Mouse (Mus musculus) ES-Bruce4 (cell line): Measurements from ENCODE around the gene Glis3. TPM values are rescaled to one million over a fixed set of nuclear protein-coding genes. Genes with fewer than 3 reads are reported as not detected.
A peak's percentile ranks its signal among the peaks of the same experiment; 100 is the strongest.

Source experiments
- H3K27ac ChIP-seq: 2 replicates; pipeline ENCODE4 v1.5.1; 2012; ENCODE audit warnings: low read length, inconsistent platforms; ENCODE audit not compliant: insufficient read depth
- H3K27me3 ChIP-seq: 2 replicates; pipeline ENCODE4 v1.6.1; 2012; ENCODE audit warnings: mild to moderate bottlenecking, low read length, inconsistent platforms; ENCODE audit not compliant: control insufficient read depth, poor library complexity, insufficient read depth, severe bottlenecking
- H3K36me3 ChIP-seq: 2 replicates; pipeline ENCODE4 v1.6.1; 2012; ENCODE audit warnings: inconsistent platforms, mild to moderate bottlenecking, low read length, moderate library complexity; ENCODE audit not compliant: control insufficient read depth, poor library complexity, insufficient read depth, severe bottlenecking
- H3K4me1 ChIP-seq: one replicate; pipeline ENCODE4 v1.8.1; 2011; ENCODE audit warnings: low read length; ENCODE audit not compliant: control insufficient read depth, insufficient read depth
- H3K4me3 ChIP-seq: 2 replicates; pipeline ENCODE4 v1.5.1; 2011; ENCODE audit warnings: low read depth, mild to moderate bottlenecking, low read length
- H3K9ac ChIP-seq: 2 replicates; pipeline ENCODE4 v1.6.1; 2012; ENCODE audit warnings: low read depth, mild to moderate bottlenecking, inconsistent platforms; ENCODE audit not compliant: poor library complexity, severe bottlenecking
- H3K9me3 ChIP-seq: replicated peaks from 2 replicates; pipeline ENCODE4 v1.6.1; 2012; ENCODE audit warnings: mild to moderate bottlenecking, low read length, inconsistent platforms; ENCODE audit not compliant: control insufficient read depth, poor library complexity, insufficient read depth, severe bottlenecking
- CTCF ChIP-seq: IDR thresholded peaks from one replicate; pipeline ENCODE4 v1.8.1; 2011; ENCODE audit warnings: low read depth, low read length
- EP300 ChIP-seq: IDR thresholded peaks from 2 replicates; pipeline ENCODE4 v1.6.1; 2011; ENCODE audit warnings: low read depth, low read length; ENCODE audit not compliant: insufficient read depth
- POLR2A ChIP-seq: IDR thresholded peaks from one replicate; pipeline ENCODE4 v1.8.1; 2011; ENCODE audit warnings: low read length; ENCODE audit not compliant: insufficient read depth
- polyA plus RNA-seq: library from polyadenylated mRNA; stranded (reverse); fragments of >200 nt; gene quantifications from 2 replicates; pipeline ENCODE4 v1.2.4, GENCODE M21; 2011; ENCODE audit warnings: low read depth; ENCODE audit not compliant: missing spikeins, insufficient read depth, insufficient read length

The Glis3 gene
- polyA plus RNA-seq = 5.2 and 5.5 TPM in 2 replicates

- Histone ChIP-seq H3K9ac (peak within 1 kb of the TSS; percentile 42), H3K9me3 (no peaks in the 10 kb centered on the region), H3K27me3 (peaks cover 10% of the 10 kb centered on the region; the same call in 1 of the 2 replicates), H3K4me3 (peak within 1 kb of the TSS; percentile 73), H3K4me1 (peaks cover 2% of the 10 kb centered on the region), H3K36me3 (no peaks in the 10 kb centered on the region), H3K27ac (no peak within 1 kb of the TSS)
- TF ChIP-seq EP300 (no peak), CTCF (no peak), POLR2A (no peak)
These were observed at the start of gene Glis3 for GRCm38 (mm10) chr19:28679776-28680391. Gene Glis3 (minus strand): TSS chr19:28680077.

GRCm38 (mm10) chr19:28726161-28726880, 46.4 kb upstream of the Glis3 start:
- H3K4me1 ChIP-seq = no peaks in the 10 kb centered on the region
- TF ChIP-seq EP300 = no peak
- TF ChIP-seq CTCF = peak; percentile 11
- no peak overlapping the region for H3K9ac ChIP-seq
- no peaks in the 10 kb centered on the region for H3K9me3 ChIP-seq
- no peak overlapping the region for H3K4me3 ChIP-seq
- H3K27me3 ChIP-seq = no peaks in the 10 kb centered on the region
- no peak overlapping the region for H3K27ac ChIP-seq
- no peaks in the 10 kb centered on the region for H3K36me3 ChIP-seq

GRCm38 (mm10) chr19:28724641-28725040, 44.8 kb upstream of the Glis3 start:
- Histone ChIP-seq H3K27me3 (no peaks in the 10 kb centered on the region), H3K27ac (no peak overlapping the region), H3K4me3 (no peak overlapping the region), H3K9me3 (peaks cover 3% of the 10 kb centered on the region; the same call in 1 of the 2 replicates), H3K4me1 (no peaks in the 10 kb centered on the region), H3K9ac (no peak overlapping the region), H3K36me3 (no peaks in the 10 kb centered on the region)
- TF ChIP-seq POLR2A (no peak), CTCF (no peak), EP300 (no peak)

GRCm38 (mm10) chr19:28722626-28723025, 42.7 kb upstream of the Glis3 start:
- peaks cover 3% of the 10 kb centered on the region; the same call in 1 of the 2 replicates for H3K9me3 ChIP-seq
- no peak overlapping the region for H3K9ac ChIP-seq
- no peaks in the 10 kb centered on the region for H3K4me1 ChIP-seq
- TF ChIP-seq POLR2A (no peak), CTCF (no peak), EP300 (no peak)
- H3K4me3 ChIP-seq = no peak overlapping the region
- H3K27me3 ChIP-seq = no peaks in the 10 kb centered on the region
- H3K36me3 ChIP-seq = no peaks in the 10 kb centered on the region
- H3K27ac ChIP-seq = no peak overlapping the region

- TF ChIP-seq POLR2A = no peak
- no peak for TF ChIP-seq CTCF
- TF ChIP-seq EP300 = no peak
These were observed 42.0 kb upstream of the Glis3 start for GRCm38 (mm10) chr19:28721834-28722233.

GRCm38 (mm10) chr19:28720016-28720415, 40.1 kb upstream of the Glis3 start:
- Histone ChIP-seq H3K27ac (no peak overlapping the region), H3K9me3 (peaks cover 3% of the 10 kb centered on the region; the same call in 1 of the 2 replicates), H3K27me3 (no peaks in the 10 kb centered on the region), H3K4me1 (no peaks in the 10 kb centered on the region), H3K4me3 (no peak overlapping the region), H3K36me3 (no peaks in the 10 kb centered on the region), H3K9ac (no peak overlapping the region)
- TF ChIP-seq POLR2A (no peak), EP300 (no peak), CTCF (no peak)

More at GRCm38 (mm10) chr19:28721834-28722233, 42.0 kb upstream of the Glis3 start:
- no peak overlapping the region for H3K9ac ChIP-seq
- no peaks in the 10 kb centered on the region for H3K27me3 ChIP-seq
- no peaks in the 10 kb centered on the region for H3K4me1 ChIP-seq
- H3K36me3 ChIP-seq = no peaks in the 10 kb centered on the region
- H3K4me3 ChIP-seq = no peak overlapping the region
- no peak overlapping the region for H3K27ac ChIP-seq
- peaks cover 3% of the 10 kb centered on the region; the same call in 1 of the 2 replicates for H3K9me3 ChIP-seq
